Mouse (Mus musculus): ENCODE results near the gene Mt2.
"Not testable (repeated sequence)": the region's sequence is repeated elsewhere in the genome, so short reads cannot be mapped to it uniquely, and the experiment has no call there.

Mt2 gene

GRCm38 (mm10) chr8:94172075-94172808, at the start of gene Mt2:
Mt2 (plus strand) TSS chr8:94172664.
- DNase-seq, result peak; percentile 71 to 73

GRCm38 (mm10) chr8:94122711-94123468, 49.6 kb upstream of the Mt2 start:
- DNase-seq, result no peak

GRCm38 (mm10) chr8:94127711-94128110, 44.8 kb upstream of the Mt2 start:
- no peak for DNase-seq

GRCm38 (mm10) chr8:94129133-94129789, 43.2 kb upstream of the Mt2 start:
- DNase-seq, result no peak

GRCm38 (mm10) chr8:94130126-94130525, 42.3 kb upstream of the Mt2 start:
- DNase-seq, result no peak

- DNase-seq, result no peak
Observed at GRCm38 (mm10) chr8:94132096-94132495, 40.4 kb upstream of the Mt2 start.

GRCm38 (mm10) chr8:94134601-94135000, 37.9 kb upstream of the Mt2 start:
- DNase-seq, result not testable (repeated sequence)

GRCm38 (mm10) chr8:94135556-94135955, 36.9 kb upstream of the Mt2 start:
- no peak for DNase-seq

GRCm38 (mm10) chr8:94136192-94136591, 36.3 kb upstream of the Mt2 start:
- no peak for DNase-seq

GRCm38 (mm10) chr8:94136933-94137332, 35.5 kb upstream of the Mt2 start, which contains the start of gene Mt4:
Mt4 (plus strand) TSS chr8:94137197.
- DNase-seq, result no peak

GRCm38 (mm10) chr8:94140266-94140795, 32.1 kb upstream of the Mt2 start:
- no peak for DNase-seq

GRCm38 (mm10) chr8:94148236-94148635, 24.2 kb upstream of the Mt2 start:
- no peak for DNase-seq

- no peak for DNase-seq
Observed at GRCm38 (mm10) chr8:94150925-94151324, 21.5 kb upstream of the Mt2 start.

GRCm38 (mm10) chr8:94152513-94153300, 19.8 kb upstream of the Mt2 start, which contains the start of gene Mt3:
Mt3 (plus strand) TSS chr8:94152607.
- no peak for DNase-seq

GRCm38 (mm10) chr8:94153451-94153850, 19.0 kb upstream of the Mt2 start:
- DNase-seq, result no peak

GRCm38 (mm10) chr8:94154537-94154936, 17.9 kb upstream of the Mt2 start:
- no peak for DNase-seq

GRCm38 (mm10) chr8:94156092-94156491, 16.4 kb upstream of the Mt2 start:
- peak in 1 of 2 experiments; percentile 20 for DNase-seq

- DNase-seq, result not testable (repeated sequence)
Observed at GRCm38 (mm10) chr8:94165772-94166171, 6.7 kb upstream of the Mt2 start.

- peak; percentile 84 to 86 for DNase-seq
Observed at GRCm38 (mm10) chr8:94167244-94167643, 5.2 kb upstream of the Mt2 start.

- no peak for DNase-seq
Observed at GRCm38 (mm10) chr8:94169547-94169946, 2.9 kb upstream of the Mt2 start.

GRCm38 (mm10) chr8:94171321-94171755, 1.1 kb upstream of the Mt2 start:
- peak; percentile 37 to 58 for DNase-seq

Data from lung, adult 18-20 months (tissue).